Mouse (Mus musculus) frontal cortex, postnatal 25 days (tissue): ENCODE results near the gene Gm21887.
A peak's percentile ranks its signal among the peaks of the same experiment; 100 is the strongest.
"Not testable (repeated sequence)": the region's sequence is repeated elsewhere in the genome, so short reads cannot be mapped to it uniquely, and the experiment has no call there.

Source experiments
- DNase-seq, 2 experiments: peaks; one replicate each; pipeline ENCODE4 v3.0.0; 2022; ENCODE audit warnings: low spot score in 2 of 2

Gm21887 gene

GRCm38 (mm10) chrX:169997456-169997853 lies 12.0 kb upstream of the Gm21887 start:
- not testable (repeated sequence) for DNase-seq

- peak; percentile 99 for DNase-seq
Observed at GRCm38 (mm10) chrX:169997854-169998456, 11.5 kb upstream of the Gm21887 start.

- DNase-seq: not testable (repeated sequence)
Observed at GRCm38 (mm10) chrX:169998559-169999219, 10.8 kb upstream of the Gm21887 start.

GRCm38 (mm10) chrX:169999226-169999883 lies 10.1 kb upstream of the Gm21887 start:
- not testable (repeated sequence) for DNase-seq

- not testable (repeated sequence) for DNase-seq
Observed at GRCm38 (mm10) chrX:169999912-170000641, 9.4 kb upstream of the Gm21887 start.

GRCm38 (mm10) chrX:170000642-170001387 lies 8.6 kb upstream of the Gm21887 start:
- DNase-seq: not testable (repeated sequence)

- DNase-seq: not testable (repeated sequence)
Observed at GRCm38 (mm10) chrX:170001388-170001695, 8.1 kb upstream of the Gm21887 start.

- DNase-seq: not testable (repeated sequence)
Observed at GRCm38 (mm10) chrX:170002510-170003197, 6.8 kb upstream of the Gm21887 start.

- not testable (repeated sequence) for DNase-seq
Observed at GRCm38 (mm10) chrX:170003536-170003935, 5.9 kb upstream of the Gm21887 start.

GRCm38 (mm10) chrX:170004236-170004635 lies 5.2 kb upstream of the Gm21887 start:
- not testable (repeated sequence) for DNase-seq

- DNase-seq: not testable (repeated sequence)
Observed at GRCm38 (mm10) chrX:170004793-170005192, 4.7 kb upstream of the Gm21887 start.

GRCm38 (mm10) chrX:170005194-170005593 lies 4.3 kb upstream of the Gm21887 start:
- not testable (repeated sequence) for DNase-seq

- not testable (repeated sequence) for DNase-seq
Observed at GRCm38 (mm10) chrX:170005695-170006297, 3.7 kb upstream of the Gm21887 start.

GRCm38 (mm10) chrX:170006694-170007247 lies 2.7 kb upstream of the Gm21887 start:
- not testable (repeated sequence) for DNase-seq

- DNase-seq: not testable (repeated sequence)
Observed at GRCm38 (mm10) chrX:170007375-170008178, 1.9 kb upstream of the Gm21887 start.

GRCm38 (mm10) chrX:170008179-170008467 lies 1.3 kb upstream of the Gm21887 start:
- DNase-seq: not testable (repeated sequence)

GRCm38 (mm10) chrX:170008584-170008983 lies 875 bp upstream of the Gm21887 start:
- not testable (repeated sequence) for DNase-seq

GRCm38 (mm10) chrX:170009801-170010221 lies 352 bp downstream of the Gm21887 start:
- DNase-seq: peak; percentile 100
